Mouse (Mus musculus): Measurements from ENCODE around the gene Casp9.

Gene Casp9

DNA sequence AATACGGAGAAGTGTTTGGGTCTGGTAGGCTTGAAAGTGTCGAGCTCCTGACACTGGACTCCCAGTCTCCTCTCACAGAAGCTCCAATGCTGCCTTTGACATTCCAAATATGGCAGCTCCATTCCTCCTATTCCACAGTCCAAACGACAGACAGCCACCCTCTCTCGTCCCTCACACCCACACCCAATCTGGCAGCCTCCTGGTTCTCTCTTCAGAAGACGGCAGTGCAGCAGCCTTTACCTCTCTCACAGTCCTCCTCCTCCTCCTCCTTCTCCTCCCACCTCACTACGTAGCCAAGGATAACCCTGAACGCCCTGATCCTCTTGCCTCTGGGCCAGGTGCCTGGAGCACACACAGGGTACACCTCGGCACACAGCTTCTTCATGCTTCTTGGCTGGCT, 13.6 kb upstream of the Casp9 start:
- in situ Hi-C loops (cut with MboI, MseI) = no loop called here

GRCm38 (mm10) chr4:141781201-141781985, 12.0 kb upstream of the Casp9 start:
- in situ Hi-C loops (cut with MboI, MseI) = no loop called here

DNA sequence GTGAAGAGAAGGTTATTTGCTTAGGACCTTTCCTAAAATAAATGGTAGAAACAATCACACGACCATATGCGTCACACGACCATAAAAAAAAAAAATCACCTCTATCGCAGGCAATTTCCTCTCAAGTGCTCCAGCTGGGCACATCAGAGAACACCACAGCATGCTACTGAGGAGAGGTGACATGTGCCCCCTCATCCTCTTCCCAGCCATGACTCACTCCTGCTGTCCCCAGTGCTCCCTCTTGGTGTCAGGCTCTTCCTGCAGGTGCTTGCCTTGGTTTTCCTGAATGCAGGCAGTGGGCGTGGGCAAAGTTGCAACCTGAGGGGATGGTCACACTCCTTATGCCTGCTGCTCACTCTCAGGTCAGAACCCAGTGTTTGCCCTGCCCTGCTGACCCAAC, 8.6 kb upstream of the Casp9 start:
- in situ Hi-C loops (cut with MboI, MseI) = no loop called here

GRCm38 (mm10) chr4:141786141-141786540, 7.3 kb upstream of the Casp9 start:
- in situ Hi-C loops (cut with MboI, MseI) = no loop called here

DNA sequence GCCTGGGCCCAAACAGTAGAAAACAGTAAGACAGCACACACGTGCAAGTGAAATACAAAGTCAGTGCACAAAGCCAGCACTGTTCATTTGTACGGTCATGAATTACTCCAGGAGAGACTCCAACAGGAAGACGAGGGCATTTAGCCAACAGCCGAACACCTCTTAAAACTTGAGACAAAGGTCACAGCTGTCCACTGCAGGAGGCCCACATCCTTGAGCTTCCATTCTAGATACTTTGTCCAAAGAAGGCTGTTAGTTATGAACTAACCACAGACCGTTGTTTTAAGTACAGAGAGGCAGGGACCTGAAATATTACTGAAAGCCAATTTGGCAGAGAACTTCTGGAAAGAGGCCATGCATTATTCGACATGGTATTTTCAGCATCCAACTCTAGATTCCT, 6.4 kb upstream of the Casp9 start:
- in situ Hi-C loops (cut with MboI, MseI) = no loop called here

DNA sequence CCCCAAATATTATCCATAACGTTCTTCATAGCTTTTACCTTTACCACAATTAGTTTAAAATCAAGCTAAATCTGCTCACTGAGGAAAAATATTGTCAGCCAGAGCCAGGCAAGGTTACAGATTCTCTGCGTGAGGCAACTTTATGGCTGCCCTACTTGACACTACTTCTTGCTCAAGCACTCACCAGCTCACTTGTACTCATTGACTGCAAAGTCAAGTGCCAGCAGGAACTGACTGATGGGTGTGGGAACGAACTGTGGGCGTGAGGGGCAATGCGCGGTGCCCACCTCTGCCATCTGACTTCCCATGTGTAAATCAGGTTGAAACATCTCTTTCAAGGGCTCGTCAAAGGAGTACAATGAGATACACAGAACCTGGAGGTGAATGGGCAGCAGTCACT, 6.0 kb upstream of the Casp9 start:
- in situ Hi-C loops (cut with MboI, MseI) = no loop called here

DNA sequence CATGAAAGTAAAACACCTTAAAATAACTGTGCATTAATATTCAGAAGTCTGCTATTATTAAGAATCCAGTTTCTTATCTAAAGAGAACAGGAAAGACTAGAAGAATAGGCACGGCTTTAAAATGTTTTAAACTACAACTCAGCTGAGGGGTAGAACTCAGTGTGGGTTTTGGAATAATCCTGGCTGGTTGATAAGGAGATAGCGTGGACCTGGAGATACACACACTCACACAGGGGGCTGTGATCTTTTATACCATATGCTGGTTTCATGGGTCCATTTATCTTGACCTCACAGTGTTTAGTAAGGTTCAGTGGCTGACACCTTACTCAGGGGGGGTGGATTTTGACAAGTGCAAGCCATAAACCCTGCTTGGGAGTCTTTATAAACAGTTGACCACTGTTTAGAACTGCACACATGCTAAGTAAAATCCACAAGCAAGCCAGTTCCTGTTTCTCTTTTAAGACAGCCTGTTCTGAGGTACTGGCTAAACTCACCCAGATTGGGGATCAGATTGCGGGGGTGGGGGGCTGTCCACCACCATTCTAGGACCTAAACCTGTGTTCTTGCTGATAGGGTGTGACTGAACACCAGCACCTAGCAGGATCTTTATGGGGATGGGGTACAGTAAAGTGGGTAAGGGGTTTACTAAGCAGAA, 3.7 kb upstream of the Casp9 start:
- in situ Hi-C loops (cut with MboI, MseI) = loop anchor here (10.0 kb wide), 1 partner anchor 65 kb away; the partner anchor contains the start of gene Ddi2

DNA sequence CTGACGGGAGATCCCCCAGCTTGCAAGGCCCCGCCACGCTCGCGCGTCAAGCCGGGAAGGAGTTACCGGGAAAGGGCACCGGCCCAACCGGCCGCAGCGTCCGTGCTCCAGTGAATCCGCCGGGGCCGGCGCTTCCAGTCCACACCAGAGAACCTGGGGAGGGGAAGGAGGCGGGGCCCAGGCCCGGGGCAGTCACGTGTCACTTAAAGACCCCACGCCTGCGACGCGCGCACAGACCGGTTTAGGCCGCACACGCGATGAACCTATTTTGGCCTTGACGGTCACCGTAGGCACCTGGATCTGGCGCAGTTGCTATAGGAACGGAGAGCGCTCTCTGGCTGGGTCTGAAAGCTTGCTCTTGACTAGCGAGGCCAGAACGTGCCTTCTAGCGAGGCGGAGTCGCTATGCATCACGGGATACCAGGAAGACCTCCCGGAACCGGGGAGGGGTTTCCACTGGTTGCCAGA, 2.9 kb upstream of the Casp9 start, which contains the start of gene Dnajc16:
Gene Dnajc16, minus strand, starts transcription at position 408 of the 467 bp plus-strand sequence.
- in situ Hi-C loops (cut with MboI, MseI) = loop anchor here (10.0 kb wide), 1 partner anchor 66 kb away; the partner anchor contains the start of gene Ddi2

- in situ Hi-C loops (cut with MboI, MseI) = loop anchor here (10.0 kb wide), 1 partner anchor 67 kb away; the partner anchor contains the start of gene Ddi2
These were observed 1.9 kb upstream of the Casp9 start for GRCm38 (mm10) chr4:141791486-141791885.

- in situ Hi-C loops (cut with MboI, MseI) = loop anchor here (10.0 kb wide), 1 partner anchor 67 kb away; the partner anchor contains the start of gene Ddi2
These were observed 1.5 kb upstream of the Casp9 start for GRCm38 (mm10) chr4:141791951-141792350.

DNA sequence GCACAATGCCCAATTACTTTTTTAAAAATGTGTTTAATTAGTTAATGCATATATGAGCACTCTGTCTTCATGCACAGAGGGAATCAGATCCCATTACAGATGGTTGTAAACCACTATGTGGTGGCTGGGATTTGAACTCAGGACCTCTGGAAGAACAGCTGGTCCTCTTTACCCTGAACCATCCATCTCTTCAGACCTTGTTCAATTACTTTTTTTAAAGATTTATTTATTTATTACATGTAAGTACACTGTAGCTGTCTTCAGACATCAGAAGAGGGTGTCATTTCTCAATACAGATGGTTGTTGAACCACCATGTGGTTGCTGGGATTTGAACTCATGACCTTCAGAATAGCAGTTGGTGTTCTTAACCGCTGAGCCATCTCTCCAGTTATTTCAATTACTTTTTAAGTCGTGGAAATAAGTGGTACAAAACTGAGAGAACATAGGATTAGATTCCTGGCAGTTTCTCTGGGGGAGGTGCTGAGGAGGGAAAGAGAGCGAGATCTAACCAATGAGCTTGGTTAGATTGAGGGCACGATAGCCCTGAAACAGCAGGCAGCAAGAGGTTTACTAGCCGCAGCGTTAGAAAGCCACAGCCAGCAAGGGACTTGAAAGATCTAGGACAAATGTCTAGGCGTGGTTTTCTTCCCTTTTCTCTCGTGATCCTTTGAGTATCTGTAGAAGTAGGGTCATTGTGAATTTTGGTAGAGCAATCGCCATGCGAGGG, 694 bp upstream of the Casp9 start:
- in situ Hi-C loops (cut with MboI, MseI) = loop anchor here (10.0 kb wide), 1 partner anchor 68 kb away; the partner anchor contains the start of gene Ddi2

GRCm38 (mm10) chr4:141794152-141794535, 732 bp downstream of the Casp9 start:
- in situ Hi-C loops (cut with MboI, MseI) = loop anchor here (10.0 kb wide), 1 partner anchor 69 kb away; the partner anchor contains the start of gene Ddi2

- in situ Hi-C loops (cut with MboI, MseI) = loop anchor here (10.0 kb wide), 1 partner anchor 72 kb away; the partner anchor contains the start of gene Ddi2
These were observed 2.9 kb downstream of the Casp9 start for GRCm38 (mm10) chr4:141796356-141796755.

DNA sequence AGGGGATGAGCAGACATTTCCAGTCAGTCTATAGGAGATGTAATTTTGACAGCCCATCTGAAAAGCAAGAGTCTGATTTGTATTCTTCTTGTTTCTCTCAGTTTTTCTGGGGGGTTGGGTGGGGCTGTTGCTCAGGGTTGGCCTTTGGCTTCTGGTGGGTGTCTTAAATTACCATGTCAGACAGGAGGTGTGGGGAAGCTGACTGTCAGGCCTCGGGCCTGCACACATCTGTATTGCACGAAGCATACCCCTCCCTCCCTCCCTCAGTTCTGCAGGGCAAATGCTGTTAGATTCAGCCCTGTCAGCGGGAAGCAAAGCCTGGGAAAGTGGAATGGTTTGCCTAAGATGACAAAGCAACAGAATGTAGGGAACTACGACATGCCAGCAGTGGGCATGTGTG, 3.5 kb downstream of the Casp9 start:
- in situ Hi-C loops (cut with MboI, MseI) = loop anchor here (10.0 kb wide), 1 partner anchor 72 kb away; the partner anchor contains the start of gene Ddi2

DNA sequence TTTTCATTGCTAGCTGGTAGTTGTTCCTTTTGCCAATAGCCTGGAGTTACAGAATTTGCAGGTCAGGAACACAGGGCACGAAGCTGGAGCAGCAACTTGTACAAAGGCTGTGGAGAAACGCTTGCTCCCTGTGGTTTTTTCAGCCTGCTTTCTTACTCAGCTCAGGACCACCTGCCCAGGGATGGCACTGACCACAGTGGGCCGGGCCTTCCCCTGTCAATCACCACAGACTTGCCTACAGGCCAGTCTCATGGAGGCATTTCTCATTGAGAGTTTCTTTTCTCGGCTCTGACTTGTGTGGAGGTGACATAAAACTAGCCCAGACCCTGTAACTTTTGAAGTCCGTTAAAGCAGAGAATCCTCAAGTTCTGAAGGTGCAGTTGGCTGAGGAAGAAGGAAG, 4.1 kb downstream of the Casp9 start:
- in situ Hi-C loops (cut with MboI, MseI) = loop anchor here (10.0 kb wide), 1 partner anchor 73 kb away; the partner anchor contains the start of gene Ddi2

GRCm38 (mm10) chr4:141804105-141804504, 10.7 kb downstream of the Casp9 start:
- in situ Hi-C loops (cut with MboI, MseI) = no loop called here

DNA sequence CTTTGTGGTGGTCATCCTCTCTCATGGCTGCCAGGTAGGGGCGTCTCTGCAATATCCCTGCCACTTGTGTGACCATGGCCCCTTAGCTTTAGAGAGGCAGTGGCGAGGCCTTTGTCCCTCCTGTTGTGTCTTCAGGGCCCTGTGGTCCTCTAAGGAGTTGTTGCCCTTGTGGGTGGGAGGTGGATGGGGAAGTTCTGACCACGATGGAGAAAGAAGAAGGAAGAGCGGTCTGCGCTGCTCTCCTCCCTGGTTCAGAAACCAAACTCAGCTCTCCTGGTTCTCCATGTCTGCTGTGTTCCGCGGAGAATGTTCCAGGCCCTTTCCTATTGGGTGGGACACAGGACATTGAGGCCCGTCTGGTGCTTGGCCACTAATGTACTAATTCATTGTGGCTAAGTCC, 12.5 kb downstream of the Casp9 start:
- in situ Hi-C loops (cut with MboI, MseI) = no loop called here

GRCm38 (mm10) chr4:141809850-141810464, 16.5 kb downstream of the Casp9 start:
- in situ Hi-C loops (cut with MboI, MseI) = no loop called here

DNA sequence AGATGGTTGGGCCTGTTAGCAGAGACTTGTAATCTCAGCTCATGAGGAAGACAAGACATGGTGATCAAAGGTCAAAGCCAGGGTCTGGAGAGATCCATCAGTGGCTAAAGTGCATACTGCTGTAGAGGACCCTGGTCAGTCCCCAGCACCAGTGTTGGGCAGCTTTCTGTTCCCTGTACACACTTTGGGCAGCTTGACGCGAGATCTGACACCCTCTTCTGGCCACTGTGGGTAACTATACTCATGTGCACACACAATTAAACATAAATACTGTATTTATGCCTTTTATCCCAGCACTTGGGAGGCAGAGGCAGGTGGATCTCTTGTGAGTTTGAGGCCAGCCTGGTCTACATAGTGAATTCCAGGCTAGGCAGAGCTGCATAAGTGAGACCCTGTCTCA, 17.6 kb downstream of the Casp9 start:
- in situ Hi-C loops (cut with MboI, MseI) = no loop called here

GRCm38 (mm10) chr4:141811375-141811774, 18.0 kb downstream of the Casp9 start:
- in situ Hi-C loops (cut with MboI, MseI) = no loop called here

DNA sequence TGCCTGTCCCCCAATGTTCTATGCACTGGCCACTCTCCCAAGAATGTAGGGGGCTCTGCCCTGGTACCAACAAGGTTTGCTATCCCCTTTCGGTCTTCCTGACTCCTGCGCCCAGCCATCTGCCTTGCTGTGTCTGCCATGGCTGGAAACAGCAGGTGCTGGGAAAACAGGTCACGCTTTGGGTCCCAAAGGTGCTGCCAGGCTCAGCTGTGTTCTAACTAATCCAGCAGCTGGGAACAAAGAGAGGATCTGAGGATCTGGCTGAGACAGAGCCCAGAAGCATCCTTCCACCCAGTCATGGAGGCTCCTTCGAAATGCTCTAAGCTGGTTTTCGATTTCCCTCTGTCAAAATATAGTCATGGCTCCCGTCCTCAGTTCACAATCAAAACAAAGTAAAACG, 22.9 kb downstream of the Casp9 start:
- in situ Hi-C loops (cut with MboI, MseI) = no loop called here
